Mouse (Mus musculus) midbrain, embryonic 13.5 days (tissue): ENCODE results near the gene Gm20403. TPM values are rescaled to one million over a fixed set of nuclear protein-coding genes. Genes with fewer than 3 reads are reported as not detected.
"Not testable (repeated sequence)": the region's sequence is repeated elsewhere in the genome, so short reads cannot be mapped to it uniquely, and the experiment has no call there.

Source experiments
- ATAC-seq: fragments of 200-750 bp; cut with Nextera tagmentation; 2 replicates; pipeline ENCODE4 v1.8.0; 2017; ENCODE audit warnings: mild to moderate bottlenecking, moderate TSS enrichment, moderate library complexity
- H3K27ac ChIP-seq: fragments of 300-500 bp; sonication (generic); 2 replicates; pipeline ENCODE4 v1.5.1; 2015; ENCODE audit warnings: inconsistent platforms, mild to moderate bottlenecking, moderate library complexity
- H3K27me3 ChIP-seq: fragments of 300-500 bp; sonication (generic); 2 replicates; pipeline ENCODE4 v1.6.1; 2015; ENCODE audit warnings: mild to moderate bottlenecking, inconsistent platforms
- H3K36me3 ChIP-seq: fragments of 300-500 bp; sonication (generic); 2 replicates; pipeline ENCODE4 v1.6.1; 2015; ENCODE audit warnings: mild to moderate bottlenecking, inconsistent platforms
- H3K4me1 ChIP-seq: fragments of 300-500 bp; sonication (generic); replicated peaks from 2 replicates; pipeline ENCODE4 v1.6.1; 2015; ENCODE audit warnings: inconsistent platforms
- H3K4me2 ChIP-seq: fragments of 300-500 bp; sonication (generic); replicated peaks from 2 replicates; pipeline ENCODE4 v1.6.1; 2015; ENCODE audit warnings: moderate library complexity, mild to moderate bottlenecking, inconsistent platforms
- H3K4me3 ChIP-seq: fragments of 300-500 bp; sonication (generic); replicated peaks from 2 replicates; pipeline ENCODE4 v1.5.1; 2015; ENCODE audit warnings: mild to moderate bottlenecking, inconsistent platforms
- H3K9ac ChIP-seq: fragments of 300-500 bp; sonication (generic); replicated peaks from 2 replicates; pipeline ENCODE4 v1.6.1; 2015; ENCODE audit warnings: mild to moderate bottlenecking, inconsistent platforms
- H3K9me3 ChIP-seq: fragments of 300-500 bp; sonication (generic); 2 replicates; pipeline ENCODE4 v1.6.1; 2016; ENCODE audit warnings: mild to moderate bottlenecking, inconsistent platforms
- WGBS: fragments of 180-500 bp; shearing (Covaris S2); methylation state at CpG from one replicate; pipeline ENCODE4 v1.1.7; 2015; 5-methylcytosine and 5-hydroxymethylcytosine counted together
- polyA plus RNA-seq: library from polyadenylated mRNA; unstranded; fragments of >200 nt; fragmentation: Nextera tagmentation; extraction: Ambion mirVana; gene quantifications from 2 replicates; pipeline ENCODE4 v1.2.1, GENCODE M21; 2015

The Gm20403 gene
- polyA plus RNA-seq, 1 experiment from 2014 or later: not detected

DNA sequence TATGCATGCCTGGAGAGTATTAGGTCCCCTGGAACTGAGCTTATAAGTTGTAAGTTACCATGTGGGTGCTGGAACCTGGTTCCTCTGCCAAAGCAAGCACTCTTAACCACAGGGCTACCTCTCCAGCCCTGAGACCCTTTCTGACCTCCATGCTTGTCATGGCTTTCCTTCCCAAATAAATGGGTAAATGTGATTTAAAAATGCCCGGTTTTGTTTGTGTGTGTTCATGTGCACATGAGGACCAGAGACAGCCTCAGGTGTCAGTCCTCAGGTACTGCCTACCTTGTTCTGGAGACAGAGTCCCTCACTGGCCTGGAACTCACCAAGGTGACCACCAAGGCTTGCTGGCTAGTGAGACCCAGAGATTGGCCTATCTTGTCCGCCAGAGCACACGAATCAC is 18.1 kb upstream of the Gm20403 start:
- Histone ChIP-seq H3K36me3 (no peaks in the 10 kb centered on the region), H3K9ac (no peak overlapping the region), H3K4me1 (no peaks in the 10 kb centered on the region), H3K27ac (no peak overlapping the region), H3K4me3 (no peak overlapping the region), H3K27me3 (no peaks in the 10 kb centered on the region), H3K4me2 (no peak overlapping the region), H3K9me3 (no peaks in the 10 kb centered on the region)
- WGBS: 99% methylated on average over 3 of the region's 3 CpGs
- no peak for ATAC-seq

DNA sequence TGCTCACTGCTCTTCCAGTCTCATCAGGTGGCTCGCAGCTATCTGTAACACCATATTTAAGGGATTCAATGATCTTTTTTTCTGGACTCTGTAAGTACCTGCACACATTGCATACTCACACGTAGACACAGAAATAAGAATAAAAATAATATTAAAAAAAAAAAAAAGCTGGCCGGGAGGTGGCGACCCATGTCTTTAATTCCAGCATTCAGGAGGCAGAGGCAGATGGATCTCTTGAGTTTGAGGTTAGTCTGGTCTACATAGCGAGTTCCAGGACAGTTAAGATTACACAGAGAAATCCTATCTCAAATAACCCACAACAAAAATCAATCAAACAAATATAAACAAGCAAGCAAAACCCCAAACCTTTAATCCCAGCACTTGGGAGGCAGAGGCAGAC is 17.5 kb upstream of the Gm20403 start:
- Histone ChIP-seq H3K4me2 (no peak overlapping the region), H3K4me1 (no peaks in the 10 kb centered on the region), H3K4me3 (no peak overlapping the region), H3K27me3 (no peaks in the 10 kb centered on the region), H3K27ac (no peak overlapping the region), H3K9me3 (no peaks in the 10 kb centered on the region), H3K36me3 (no peaks in the 10 kb centered on the region), H3K9ac (no peak overlapping the region)
- ATAC-seq: no peak
- 91% methylated on average over 5 of the region's 5 CpGs for WGBS

DNA sequence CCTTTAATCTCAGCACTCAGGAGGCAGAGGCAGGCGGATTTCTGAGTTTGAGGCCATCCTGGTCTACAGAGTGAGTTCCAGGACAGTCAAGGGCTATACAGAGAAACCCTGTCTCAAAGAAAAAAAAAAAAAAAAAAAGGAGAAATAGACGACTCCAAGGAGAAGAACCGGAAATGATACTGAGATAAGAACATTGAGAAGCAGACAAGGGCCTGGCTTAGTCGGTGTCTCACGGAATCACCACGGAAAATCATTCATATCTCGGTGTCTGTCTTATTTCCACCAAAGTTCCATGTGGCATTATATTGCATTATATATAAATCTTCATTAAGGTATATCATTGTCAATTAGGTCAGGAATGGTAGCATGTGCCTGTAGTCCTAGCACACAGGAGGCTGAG is 16.2 kb upstream of the Gm20403 start:
- H3K4me1 ChIP-seq, H3K4me2 ChIP-seq, ATAC-seq, H3K4me3 ChIP-seq, H3K27me3 ChIP-seq, H3K27ac ChIP-seq, H3K9me3 ChIP-seq, H3K9ac ChIP-seq, H3K36me3 ChIP-seq: not testable (repeated sequence)
- 96% methylated on average over 7 of the region's 7 CpGs for WGBS

DNA sequence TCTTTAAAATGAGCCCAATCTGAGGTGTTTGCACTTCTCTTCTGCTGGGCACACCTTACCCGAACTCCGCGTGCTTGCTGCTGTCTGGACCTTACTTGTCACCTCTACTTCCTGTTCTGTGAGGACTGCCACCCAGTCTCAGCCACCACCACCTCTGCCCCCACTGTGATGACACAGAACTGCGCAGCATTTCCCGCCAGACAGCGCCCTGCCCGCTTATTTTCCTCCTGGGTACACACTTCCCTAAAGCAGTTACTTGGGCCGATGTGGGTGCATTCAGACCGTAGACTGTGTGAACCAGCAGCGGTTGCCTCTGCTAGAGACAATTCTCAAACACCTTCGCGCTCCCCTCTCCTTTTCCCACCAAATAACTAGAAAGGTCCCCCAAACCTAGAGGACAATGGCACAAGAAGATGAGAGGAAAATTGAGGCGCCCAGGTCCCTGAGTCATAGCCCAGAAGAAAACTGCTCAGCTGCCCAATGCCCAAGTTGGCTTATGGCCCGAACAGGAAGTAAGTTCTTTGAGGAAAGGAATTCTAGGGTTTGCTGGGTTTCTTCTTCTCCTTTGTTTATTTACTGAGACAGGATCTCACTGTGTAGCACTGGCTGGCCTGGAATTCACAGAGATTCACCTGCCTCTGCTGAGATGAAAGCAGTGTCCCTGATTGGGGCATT is 12.8 kb upstream of the Gm20403 start:
- no peaks in the 10 kb centered on the region for H3K36me3 ChIP-seq

DNA sequence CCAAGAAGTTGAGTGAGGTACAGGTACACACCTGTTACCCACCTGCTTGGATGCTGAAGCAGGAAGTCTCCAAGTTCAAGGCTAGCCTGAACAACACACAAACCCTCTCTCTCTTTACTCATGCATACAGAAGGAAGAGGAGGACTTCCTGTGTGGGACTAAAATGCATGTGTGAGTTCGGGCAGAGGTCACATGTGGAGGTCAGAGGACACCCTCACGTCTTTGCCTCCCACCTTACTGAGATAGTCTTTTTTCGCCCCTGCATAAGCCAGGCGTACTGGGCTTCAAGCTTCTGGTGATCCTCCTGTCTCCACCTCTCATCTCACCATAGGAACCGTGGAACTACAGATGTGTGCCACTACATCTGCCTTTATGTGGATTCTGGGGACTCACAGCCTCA is 12.1 kb upstream of the Gm20403 start:
- Histone ChIP-seq H3K9me3 (no peaks in the 10 kb centered on the region), H3K4me3 (no peak overlapping the region), H3K4me2 (no peak overlapping the region), H3K27ac (no peak overlapping the region), H3K36me3 (no peaks in the 10 kb centered on the region), H3K27me3 (no peaks in the 10 kb centered on the region), H3K4me1 (no peaks in the 10 kb centered on the region), H3K9ac (no peak overlapping the region)
- WGBS: 81% methylated on average over 5 of the region's 5 CpGs
- no peak for ATAC-seq

More for the DNA sequence above, 12.8 kb upstream of the Gm20403 start:
- WGBS: 86% methylated on average over 14 of the region's 14 CpGs
- Histone ChIP-seq H3K4me2 (no peak overlapping the region), H3K9ac (no peak overlapping the region), H3K9me3 (no peaks in the 10 kb centered on the region), H3K27ac (no peak overlapping the region), H3K27me3 (no peaks in the 10 kb centered on the region), H3K4me1 (no peaks in the 10 kb centered on the region), H3K4me3 (no peak overlapping the region)
- no peak for ATAC-seq

DNA sequence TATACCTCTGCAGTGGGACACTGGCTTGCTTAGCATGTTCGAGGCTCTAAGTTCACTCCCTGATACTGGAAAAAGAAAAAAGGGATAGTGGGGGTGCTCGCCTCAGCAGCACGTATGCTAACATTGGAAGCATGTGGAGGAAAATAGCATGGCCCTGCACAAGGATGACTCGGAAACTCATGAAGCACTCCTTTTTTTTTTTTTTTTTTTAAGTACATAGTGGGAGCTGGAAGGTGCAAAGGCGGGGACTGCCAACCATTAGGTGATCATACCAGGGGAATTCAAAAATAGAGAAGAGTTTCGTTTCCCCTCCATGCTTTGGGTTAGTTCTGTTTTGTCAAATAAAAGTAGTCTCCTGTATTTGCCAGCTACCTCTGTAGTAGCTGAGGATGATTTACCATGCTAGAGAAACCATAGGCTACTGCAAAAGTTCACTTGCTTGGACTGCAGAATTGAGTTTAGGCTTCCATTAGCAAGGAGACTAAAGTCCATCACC is 10.7 kb upstream of the Gm20403 start:
- Histone ChIP-seq H3K9ac (no peak overlapping the region), H3K4me3 (no peak overlapping the region), H3K36me3 (no peaks in the 10 kb centered on the region), H3K27me3 (no peaks in the 10 kb centered on the region), H3K4me2 (no peak overlapping the region), H3K27ac (no peak overlapping the region), H3K9me3 (no peaks in the 10 kb centered on the region), H3K4me1 (no peaks in the 10 kb centered on the region)
- WGBS: 90% methylated on average over 6 of the region's 6 CpGs
- ATAC-seq: no peak

DNA sequence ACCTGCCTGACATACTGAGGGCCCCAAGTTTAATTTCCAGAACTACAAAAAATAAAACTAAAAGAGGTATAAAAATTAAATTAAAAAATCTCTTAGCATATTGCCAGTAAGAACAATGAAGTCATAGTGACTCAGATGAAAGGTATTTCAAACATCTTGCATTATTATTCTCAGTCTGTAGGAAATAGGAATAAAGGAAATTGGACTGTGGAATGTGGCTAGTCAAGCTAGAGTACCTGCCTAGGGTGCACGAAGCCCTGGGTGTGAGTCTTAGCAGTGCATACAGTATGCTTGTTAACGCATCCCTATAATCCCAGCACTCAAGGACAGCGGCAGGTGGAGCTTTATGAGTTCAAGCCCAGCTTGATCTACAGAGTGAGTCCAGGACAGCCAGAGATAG is 9.6 kb upstream of the Gm20403 start:
- Histone ChIP-seq H3K36me3 (no peaks in the 10 kb centered on the region), H3K4me2 (no peak overlapping the region), H3K4me3 (no peak overlapping the region), H3K27me3 (no peaks in the 10 kb centered on the region), H3K9ac (no peak overlapping the region), H3K9me3 (no peaks in the 10 kb centered on the region), H3K4me1 (no peaks in the 10 kb centered on the region), H3K27ac (no peak overlapping the region)
- ATAC-seq: no peak
- 82% methylated on average over 3 of the region's 3 CpGs for WGBS

DNA sequence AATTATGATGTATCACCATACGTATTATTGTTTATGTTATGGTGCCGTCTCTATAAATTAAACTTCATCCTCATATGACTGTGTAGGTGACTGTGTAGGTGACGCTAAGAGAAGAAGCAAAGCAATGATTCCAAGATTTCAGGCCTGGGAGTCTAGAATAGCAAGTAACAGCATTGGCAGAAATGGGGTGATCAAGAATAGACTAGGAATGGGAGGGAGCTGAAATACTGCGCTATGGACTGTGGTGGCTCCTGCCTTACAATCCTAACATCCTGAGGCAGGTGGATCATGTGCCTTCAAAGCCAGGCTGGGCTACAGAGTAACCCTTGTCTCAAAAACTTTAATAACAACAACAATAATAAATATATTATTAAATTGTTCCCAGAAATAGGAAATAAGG is 8.1 kb upstream of the Gm20403 start:
- no peaks in the 10 kb centered on the region for H3K27me3 ChIP-seq
- no peaks in the 10 kb centered on the region for H3K9me3 ChIP-seq
- no peak for ATAC-seq
- no peak overlapping the region for H3K4me2 ChIP-seq
- no peak overlapping the region for H3K9ac ChIP-seq
- H3K4me3 ChIP-seq: no peak overlapping the region
- WGBS: 95% methylated on average over 4 of the region's 4 CpGs
- no peak overlapping the region for H3K27ac ChIP-seq
- no peaks in the 10 kb centered on the region for H3K4me1 ChIP-seq
- no peaks in the 10 kb centered on the region for H3K36me3 ChIP-seq

DNA sequence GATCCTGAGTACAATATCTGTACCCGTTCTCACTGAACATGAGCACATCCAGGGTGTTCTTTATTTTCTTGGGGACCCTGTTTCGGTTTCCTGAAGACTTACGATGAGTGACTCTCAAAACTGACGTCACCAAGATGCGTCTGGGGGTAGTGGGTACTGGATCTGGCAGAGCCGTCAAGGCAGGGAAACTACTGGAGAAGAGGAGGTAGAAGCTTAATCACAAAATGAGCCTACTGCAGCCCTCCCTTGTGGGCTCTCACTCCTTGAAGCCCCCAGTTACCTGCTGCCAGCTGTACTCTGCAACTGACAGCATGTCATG is 7.7 kb upstream of the Gm20403 start:
- Histone ChIP-seq H3K9me3 (no peaks in the 10 kb centered on the region), H3K36me3 (no peaks in the 10 kb centered on the region)

DNA sequence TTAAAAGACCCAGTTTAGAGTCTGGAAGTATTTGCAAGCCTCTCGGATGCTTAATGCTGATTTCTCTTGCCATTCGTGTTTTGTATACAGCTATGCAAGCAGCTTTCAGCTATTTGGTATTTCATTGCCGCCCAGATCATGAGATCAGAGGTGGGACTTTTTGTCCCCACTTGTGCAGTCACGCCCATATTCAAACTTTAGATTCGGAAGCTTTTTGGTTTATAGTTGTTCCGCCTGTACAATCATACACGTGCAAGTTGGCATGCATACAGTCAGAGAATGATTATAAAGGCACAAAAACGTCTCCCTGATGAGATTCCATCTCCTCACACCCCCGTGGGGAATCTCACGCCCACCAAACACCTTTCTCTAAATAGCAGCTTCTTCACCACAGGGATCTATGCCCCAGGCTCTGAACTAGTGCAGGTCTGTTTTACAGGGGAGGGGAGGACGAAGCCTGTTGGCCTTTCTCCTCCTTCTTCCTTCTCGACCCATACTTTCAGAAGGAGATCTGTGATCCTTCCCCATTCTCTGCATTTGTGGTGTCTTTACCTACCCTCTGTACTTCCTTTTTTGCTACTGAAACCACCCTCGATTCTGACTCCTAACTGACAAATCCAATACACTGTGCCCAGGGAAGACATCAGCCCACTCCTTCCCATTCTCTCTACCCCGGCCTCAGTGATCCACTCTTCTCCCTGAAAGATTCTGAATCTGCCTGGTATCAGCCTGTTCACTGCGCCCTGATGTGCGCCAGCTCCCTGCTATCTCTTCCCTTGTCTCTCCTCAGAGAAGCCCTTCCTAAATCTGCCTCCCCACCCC is 7.1 kb upstream of the Gm20403 start:
- H3K36me3 ChIP-seq: no peaks in the 10 kb centered on the region
- H3K27me3 ChIP-seq: no peaks in the 10 kb centered on the region
- no peak overlapping the region for H3K4me3 ChIP-seq
- no peak overlapping the region for H3K9ac ChIP-seq
- no peaks in the 10 kb centered on the region for H3K9me3 ChIP-seq
- no peak overlapping the region for H3K4me2 ChIP-seq
- no peaks in the 10 kb centered on the region for H3K4me1 ChIP-seq
- no peak overlapping the region for H3K27ac ChIP-seq
- 76% methylated on average over 16 of the region's 16 CpGs for WGBS
- no peak for ATAC-seq

More for the DNA sequence above, 7.7 kb upstream of the Gm20403 start:
- no peaks in the 10 kb centered on the region for H3K4me1 ChIP-seq
- H3K4me2 ChIP-seq: no peak overlapping the region
- H3K9ac ChIP-seq: no peak overlapping the region
- 82% methylated on average over 6 of the region's 6 CpGs for WGBS
- H3K27me3 ChIP-seq: no peaks in the 10 kb centered on the region
- no peak overlapping the region for H3K4me3 ChIP-seq
- H3K27ac ChIP-seq: no peak overlapping the region
- no peak for ATAC-seq

DNA sequence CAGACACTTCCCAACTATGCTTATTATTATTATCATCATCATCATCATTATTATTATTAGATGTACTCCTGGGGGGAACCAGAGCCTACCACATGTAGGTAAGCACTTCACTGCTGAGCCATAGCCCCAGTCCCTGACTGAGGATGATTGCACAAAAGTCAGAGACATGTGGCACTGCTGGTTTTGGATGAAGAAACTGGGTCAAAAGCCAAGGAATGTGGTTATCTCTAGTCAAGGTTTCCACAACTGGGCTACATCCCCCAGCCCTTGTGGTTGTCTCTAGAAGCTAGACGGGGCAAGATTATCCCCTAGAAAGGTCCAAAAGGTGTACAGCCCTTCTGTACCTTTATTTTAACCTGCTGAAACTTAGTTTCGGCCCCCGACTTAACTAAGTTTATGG is 6.5 kb upstream of the Gm20403 start:
- no peaks in the 10 kb centered on the region for H3K27me3 ChIP-seq
- H3K9me3 ChIP-seq: no peaks in the 10 kb centered on the region
- 97% methylated on average over 3 of the region's 3 CpGs for WGBS
- H3K4me3 ChIP-seq: no peak overlapping the region
- ATAC-seq: no peak
- no peak overlapping the region for H3K9ac ChIP-seq
- no peak overlapping the region for H3K4me2 ChIP-seq
- no peaks in the 10 kb centered on the region for H3K4me1 ChIP-seq
- no peaks in the 10 kb centered on the region for H3K36me3 ChIP-seq
- no peak overlapping the region for H3K27ac ChIP-seq

DNA sequence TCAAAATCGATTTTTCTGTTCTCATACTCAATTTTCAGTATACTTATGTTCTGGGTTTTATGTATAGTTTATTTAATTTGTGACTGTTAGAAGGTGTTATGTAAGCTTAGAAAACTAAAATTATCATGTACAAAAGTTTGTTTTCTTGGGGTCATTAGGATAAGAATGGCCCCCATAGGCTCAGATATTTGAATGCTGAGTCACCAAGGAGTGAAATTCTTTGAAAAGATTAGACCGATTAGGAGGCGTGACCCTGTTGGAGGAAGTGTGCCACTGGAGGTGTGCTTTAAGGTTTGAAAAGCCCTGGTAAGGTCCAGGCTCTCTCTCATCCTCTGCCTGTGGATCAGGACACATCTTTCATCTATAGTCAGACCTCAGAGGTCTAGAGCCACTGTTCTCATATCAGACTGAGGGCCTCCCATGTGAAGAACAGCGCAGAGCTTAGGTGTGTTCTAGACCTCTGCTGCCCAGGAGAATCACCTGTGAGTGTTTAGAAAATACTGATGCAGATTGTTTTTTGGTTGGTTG is 2.1 kb upstream of the Gm20403 start:
- H3K4me2 ChIP-seq: no peak overlapping the region
- no peaks in the 10 kb centered on the region for H3K27me3 ChIP-seq
- H3K9ac ChIP-seq: no peak overlapping the region
- H3K27ac ChIP-seq: no peak overlapping the region
- WGBS: 79% methylated on average over 4 of the region's 4 CpGs
- no peaks in the 10 kb centered on the region for H3K36me3 ChIP-seq
- ATAC-seq: no peak
- peaks cover 9% of the 10 kb centered on the region for H3K4me1 ChIP-seq
- H3K9me3 ChIP-seq: no peaks in the 10 kb centered on the region
- H3K4me3 ChIP-seq: no peak overlapping the region
